Mouse (Mus musculus): Measurements from ENCODE around the gene 4931428F04Rik. TPM values are rescaled to one million over a fixed set of nuclear protein-coding genes. Genes with fewer than 3 reads are reported as not detected.

The 4931428F04Rik gene
- polyA plus RNA-seq, 1 experiment: 6.0 TPM

DNA sequence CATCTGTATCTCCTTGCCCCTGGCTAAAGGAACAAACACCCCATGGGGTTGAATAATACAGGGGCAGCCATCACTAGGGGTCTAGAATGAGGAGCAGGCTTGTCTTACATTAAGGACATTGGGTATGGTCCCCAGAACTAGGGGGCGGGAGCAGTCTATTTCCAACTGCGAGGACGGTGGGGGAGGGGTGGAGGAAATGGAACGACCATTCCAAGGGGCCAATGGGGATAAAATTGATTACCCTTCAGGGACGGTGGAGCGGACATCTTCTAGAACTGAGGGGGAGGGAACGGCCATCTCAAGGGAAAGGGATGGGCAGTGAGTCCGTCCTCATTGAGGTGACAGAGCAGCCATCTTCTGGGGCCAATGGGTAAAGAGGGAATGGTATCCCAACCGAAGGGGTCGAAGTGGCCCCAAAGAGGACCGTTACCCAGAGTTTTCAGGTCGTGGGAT, 36.0 kb upstream of the 4931428F04Rik start:
- peaks cover 5% of the 10 kb centered on the region for H3K4me1 ChIP-seq (ENCODE audit: control insufficient read depth, insufficient read depth, low read length)
- peak overlapping the region; percentile 63 for H3K4me3 ChIP-seq (replicated peaks; ENCODE audit: extremely low read depth, low read depth, low read length)
- no peak for TF ChIP-seq CTCF (IDR thresholded peaks at IDR 0.05; ENCODE audit: insufficient read depth, low read length)
- no peak for TF ChIP-seq POLR2A (IDR thresholded peaks at IDR 0.05; ENCODE audit: borderline replicate concordance, extremely low read depth, low read depth, low read length)
- DNase-seq: no peak
- under 1% methylated on average over 12 of the region's 12 CpGs for WGBS

DNA sequence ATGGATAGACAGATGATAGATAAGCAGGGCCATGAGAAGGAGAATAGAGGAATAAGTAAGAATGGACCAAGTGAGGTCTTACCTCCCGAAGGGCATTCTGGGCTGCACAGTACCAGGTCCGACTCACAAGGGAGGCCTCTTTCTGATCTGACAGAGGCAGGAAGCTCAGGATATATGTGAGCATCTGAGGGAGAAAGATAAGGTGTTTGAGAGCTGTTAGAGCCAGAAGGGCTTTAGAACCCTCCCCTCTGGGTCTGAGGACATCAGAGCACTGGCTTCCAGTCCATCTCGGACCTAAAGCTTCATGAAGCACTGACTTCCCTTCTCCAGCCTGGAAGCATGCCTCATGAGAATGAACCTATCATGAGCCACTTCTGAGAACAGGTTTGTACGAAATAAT, 33.5 kb upstream of the 4931428F04Rik start:
- WGBS: 73% methylated on average over 4 of the region's 4 CpGs
- TF ChIP-seq POLR2A (IDR thresholded peaks at IDR 0.05; ENCODE audit: borderline replicate concordance, extremely low read depth, low read depth, low read length): no peak
- TF ChIP-seq CTCF (IDR thresholded peaks at IDR 0.05; ENCODE audit: insufficient read depth, low read length): no peak
- DNase-seq: no peak
- Histone ChIP-seq H3K4me3 (replicated peaks; ENCODE audit: extremely low read depth, low read depth, low read length) (no peak overlapping the region), H3K4me1 (ENCODE audit: control insufficient read depth, insufficient read depth, low read length) (peaks cover 5% of the 10 kb centered on the region)

DNA sequence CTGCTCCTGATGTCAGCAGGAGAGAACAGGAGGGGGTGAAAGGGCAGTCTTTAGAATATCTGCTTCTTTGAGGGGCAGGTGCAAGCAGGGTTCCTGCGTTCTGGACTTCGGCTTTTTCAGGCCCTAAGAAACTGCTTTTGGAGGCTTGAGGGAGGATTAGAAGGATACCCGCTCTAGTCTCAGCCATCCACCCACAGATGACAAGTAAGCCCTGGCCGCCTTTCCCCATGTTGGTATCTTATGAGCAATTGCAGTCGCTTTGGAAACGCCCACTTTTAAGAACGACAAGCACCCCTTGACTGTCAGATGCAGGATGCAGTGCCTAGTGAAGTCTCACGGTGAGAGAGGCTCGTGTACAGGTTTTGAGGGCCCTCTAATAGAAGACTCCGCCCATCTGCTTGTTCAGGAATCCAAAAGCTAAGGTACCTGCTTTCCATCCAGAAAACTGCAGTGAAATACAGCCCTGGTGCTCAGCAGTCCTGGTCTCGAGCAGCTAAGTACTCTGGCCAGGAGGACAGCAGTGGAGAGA, 29.1 kb upstream of the 4931428F04Rik start:
- WGBS: 77% methylated on average over 11 of the region's 11 CpGs
- TF ChIP-seq CTCF (IDR thresholded peaks at IDR 0.05; ENCODE audit: insufficient read depth, low read length) (no peak), POLR2A (IDR thresholded peaks at IDR 0.05; ENCODE audit: borderline replicate concordance, extremely low read depth, low read depth, low read length) (no peak)
- peaks cover 4% of the 10 kb centered on the region; the same call in 1 of the 2 replicates for H3K4me1 ChIP-seq (ENCODE audit: control insufficient read depth, insufficient read depth, low read length)
- H3K4me3 ChIP-seq (replicated peaks; ENCODE audit: extremely low read depth, low read depth, low read length): no peak overlapping the region
- peak; percentile 45 for DNase-seq

DNA sequence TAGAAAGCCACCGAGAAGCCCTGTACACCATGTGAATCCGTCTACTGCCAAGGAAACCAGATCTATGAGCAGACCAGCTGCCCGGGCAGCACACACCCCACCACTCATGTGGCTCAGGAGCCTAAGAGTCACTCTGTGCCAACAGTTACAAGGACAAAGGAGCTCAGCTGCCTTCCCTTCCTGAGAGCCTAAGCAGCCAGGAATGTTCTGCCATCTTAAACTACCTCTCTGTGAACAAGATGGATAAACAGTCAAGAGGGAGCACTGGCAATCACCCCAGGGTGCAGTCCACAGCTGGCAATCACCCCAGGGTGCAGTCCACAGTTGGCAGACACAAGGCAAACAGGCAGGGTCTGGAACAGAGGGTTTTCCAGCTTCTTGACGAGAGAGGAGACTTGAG, 28.3 kb upstream of the 4931428F04Rik start:
- no peak overlapping the region for H3K4me3 ChIP-seq (replicated peaks; ENCODE audit: extremely low read depth, low read depth, low read length)
- 54% methylated on average over 4 of the region's 4 CpGs for WGBS
- DNase-seq: peak; percentile 72

DNA sequence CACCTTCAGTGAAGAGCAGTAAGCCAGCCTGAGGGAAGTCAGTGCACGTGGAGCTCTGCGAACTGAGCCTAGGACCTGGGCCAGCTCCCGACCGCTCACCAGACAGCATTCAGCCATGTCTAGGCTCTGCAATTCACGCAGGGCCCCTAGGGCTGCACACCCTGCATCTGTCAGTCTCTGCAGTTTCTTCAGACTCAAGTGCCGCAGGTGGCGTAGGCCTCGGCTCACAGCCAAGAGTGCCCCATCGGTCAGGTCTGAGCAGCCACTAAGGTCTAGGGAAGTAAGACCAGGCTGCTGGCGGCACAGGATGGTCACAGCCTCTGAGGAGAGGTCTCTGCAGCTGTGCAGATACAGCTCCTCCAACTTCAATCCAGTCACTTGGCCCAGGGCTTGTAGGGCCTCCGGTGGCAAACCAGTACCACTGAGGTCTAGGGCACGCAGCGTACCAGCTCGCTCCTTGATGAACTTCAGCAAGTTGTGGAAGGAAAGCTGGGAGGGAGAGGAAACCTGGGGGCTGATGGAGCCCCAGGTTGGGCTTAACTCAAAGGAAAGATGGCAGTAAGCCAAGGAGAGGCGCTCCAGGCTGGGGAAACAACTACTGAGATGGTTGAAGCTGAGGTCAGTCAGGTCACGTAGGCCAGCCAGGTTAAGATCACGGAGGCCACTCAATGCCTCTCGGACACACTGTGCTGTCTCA, 25.6 kb upstream of the 4931428F04Rik start:
- H3K4me1 ChIP-seq (ENCODE audit: control insufficient read depth, insufficient read depth, low read length): peaks cover 4% of the 10 kb centered on the region; the same call in 1 of the 2 replicates
- TF ChIP-seq POLR2A (IDR thresholded peaks at IDR 0.05; ENCODE audit: borderline replicate concordance, extremely low read depth, low read depth, low read length): no peak
- TF ChIP-seq CTCF (IDR thresholded peaks at IDR 0.05; ENCODE audit: insufficient read depth, low read length): no peak
- H3K4me3 ChIP-seq (replicated peaks; ENCODE audit: extremely low read depth, low read depth, low read length): no peak overlapping the region
- no peak for DNase-seq
- 79% methylated on average over 18 of the region's 18 CpGs for WGBS

More for the DNA sequence above, 28.3 kb upstream of the 4931428F04Rik start:
- peaks cover 4% of the 10 kb centered on the region; the same call in 1 of the 2 replicates for H3K4me1 ChIP-seq (ENCODE audit: control insufficient read depth, insufficient read depth, low read length)
- no peak for TF ChIP-seq CTCF (IDR thresholded peaks at IDR 0.05; ENCODE audit: insufficient read depth, low read length)
- peak; percentile 26; the same call in 1 of the 2 replicates for TF ChIP-seq POLR2A (IDR thresholded peaks at IDR 0.05; ENCODE audit: borderline replicate concordance, extremely low read depth, low read depth, low read length)

DNA sequence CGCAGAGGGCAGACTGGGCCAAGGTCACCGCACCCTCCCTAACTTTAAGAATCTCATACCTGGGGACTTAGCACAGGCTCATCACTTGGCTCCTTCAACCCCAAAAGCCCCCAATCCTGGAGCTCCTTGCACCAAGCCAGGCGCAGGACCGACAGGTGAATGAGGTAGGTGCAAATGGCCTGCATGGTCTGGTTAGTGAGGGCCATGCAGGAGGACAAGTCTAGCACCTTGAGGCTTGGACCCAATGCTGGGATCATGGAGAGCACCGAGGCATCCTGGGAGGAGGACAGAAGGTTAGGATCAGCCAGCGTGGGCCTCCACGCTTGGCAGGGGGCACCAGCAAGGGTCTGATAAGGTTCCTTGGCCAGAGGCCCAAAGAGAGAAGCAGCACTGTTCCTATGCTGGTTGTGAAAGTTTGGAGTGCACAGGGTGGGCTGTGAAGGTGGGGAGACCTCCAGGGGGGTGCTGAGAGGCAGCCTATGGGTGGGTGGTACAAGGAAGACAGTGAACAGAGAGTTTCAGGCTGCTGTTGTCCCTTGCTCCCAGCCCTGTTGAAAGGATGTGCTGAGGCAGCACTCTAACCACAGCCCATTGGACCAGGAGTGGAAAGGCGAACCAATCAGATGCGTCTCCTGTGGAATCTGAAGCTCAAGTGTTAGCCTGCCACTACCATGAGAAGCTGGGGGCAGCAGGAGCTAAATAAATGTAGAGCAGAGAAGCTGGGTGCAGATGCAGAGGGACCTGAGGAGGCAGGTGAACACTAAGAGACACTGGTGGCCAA, 24.1 kb upstream of the 4931428F04Rik start:
- no peak for TF ChIP-seq POLR2A (IDR thresholded peaks at IDR 0.05; ENCODE audit: borderline replicate concordance, extremely low read depth, low read depth, low read length)
- no peak for TF ChIP-seq CTCF (IDR thresholded peaks at IDR 0.05; ENCODE audit: insufficient read depth, low read length)
- Histone ChIP-seq H3K4me3 (replicated peaks; ENCODE audit: extremely low read depth, low read depth, low read length) (no peak overlapping the region), H3K4me1 (ENCODE audit: control insufficient read depth, insufficient read depth, low read length) (peaks cover 4% of the 10 kb centered on the region; the same call in 1 of the 2 replicates)
- DNase-seq: no peak
- 81% methylated on average over 9 of the region's 9 CpGs for WGBS

DNA sequence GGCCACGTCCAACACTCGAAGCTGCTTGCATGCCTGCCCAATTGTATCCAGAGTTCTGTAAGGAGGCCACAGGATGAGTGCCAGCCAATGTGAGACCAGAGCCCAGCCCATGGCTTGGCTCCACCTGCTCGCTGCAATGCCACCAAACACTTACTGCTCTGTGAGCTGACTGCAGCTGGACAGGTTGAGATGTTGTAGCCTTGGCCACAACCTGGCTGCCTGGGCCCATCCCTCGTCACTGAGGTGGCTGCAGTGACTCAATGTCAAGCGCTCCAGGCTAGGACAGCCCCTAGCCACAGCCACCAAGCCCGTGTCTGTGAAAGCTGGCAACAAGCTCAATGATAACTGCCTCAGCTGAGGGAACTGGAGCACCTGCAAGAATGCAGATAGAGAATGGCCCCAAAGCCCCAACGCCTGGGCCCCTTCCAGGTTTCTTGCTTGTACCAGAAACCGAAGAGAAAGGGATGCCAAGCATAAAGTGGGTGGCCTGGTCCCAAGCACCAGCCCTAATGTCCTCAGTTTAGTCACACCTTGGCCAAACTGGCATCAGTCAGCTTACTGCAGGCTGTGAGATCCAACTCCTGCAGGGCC, 23.3 kb upstream of the 4931428F04Rik start:
- 77% methylated on average over 8 of the region's 8 CpGs for WGBS
- peaks cover 4% of the 10 kb centered on the region; the same call in 1 of the 2 replicates for H3K4me1 ChIP-seq (ENCODE audit: control insufficient read depth, insufficient read depth, low read length)
- no peak for DNase-seq
- H3K4me3 ChIP-seq (replicated peaks; ENCODE audit: extremely low read depth, low read depth, low read length): no peak overlapping the region
- no peak for TF ChIP-seq CTCF (IDR thresholded peaks at IDR 0.05; ENCODE audit: insufficient read depth, low read length)
- no peak for TF ChIP-seq POLR2A (IDR thresholded peaks at IDR 0.05; ENCODE audit: borderline replicate concordance, extremely low read depth, low read depth, low read length)

DNA sequence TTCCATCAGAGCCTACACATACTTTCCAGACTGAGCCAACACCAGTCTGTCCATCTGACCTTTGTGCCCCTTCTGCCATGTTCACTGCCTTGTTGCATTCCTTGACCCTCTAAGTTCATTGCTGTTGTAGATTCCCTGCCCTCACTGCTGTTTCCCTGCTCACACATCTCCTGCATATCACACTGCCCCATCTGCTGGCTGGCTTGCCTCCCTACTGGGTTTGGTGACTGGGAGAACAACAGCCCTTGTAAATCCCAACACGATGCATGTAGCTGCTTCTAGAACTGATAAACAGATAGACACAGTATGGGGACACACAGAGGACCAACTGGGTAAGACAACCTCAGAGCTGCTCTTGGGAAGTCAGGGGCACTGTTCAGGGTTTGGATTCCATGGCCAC, 22.1 kb upstream of the 4931428F04Rik start:
- 83% methylated on average over 1 of the region's 1 CpGs for WGBS
- Histone ChIP-seq H3K4me3 (replicated peaks; ENCODE audit: extremely low read depth, low read depth, low read length) (no peak overlapping the region), H3K4me1 (ENCODE audit: control insufficient read depth, insufficient read depth, low read length) (peaks cover 4% of the 10 kb centered on the region; the same call in 1 of the 2 replicates)
- TF ChIP-seq CTCF (IDR thresholded peaks at IDR 0.05; ENCODE audit: insufficient read depth, low read length): no peak
- no peak for TF ChIP-seq POLR2A (IDR thresholded peaks at IDR 0.05; ENCODE audit: borderline replicate concordance, extremely low read depth, low read depth, low read length)
- no peak for DNase-seq

DNA sequence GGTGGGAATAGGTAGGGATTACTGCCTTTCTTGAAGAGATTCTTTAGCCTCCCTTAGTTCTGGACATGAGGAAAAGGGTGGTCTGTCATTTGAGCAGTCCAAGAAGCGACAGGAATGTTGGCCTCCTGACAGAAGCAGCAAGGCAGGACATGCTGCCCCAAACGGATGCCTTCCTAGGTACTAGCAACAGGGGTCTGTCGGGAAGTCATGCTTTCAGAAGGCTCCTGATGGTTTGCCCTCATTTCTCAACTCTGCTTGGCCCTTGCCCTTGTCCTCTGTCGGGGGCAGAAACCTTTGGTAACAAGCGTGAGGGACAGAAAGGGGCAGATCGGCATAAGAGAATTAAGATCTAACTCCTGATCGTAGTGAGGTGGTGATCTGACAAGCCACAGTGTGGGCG, 20.5 kb upstream of the 4931428F04Rik start:
- WGBS: 85% methylated on average over 8 of the region's 8 CpGs
- no peak for DNase-seq
- TF ChIP-seq CTCF (IDR thresholded peaks at IDR 0.05; ENCODE audit: insufficient read depth, low read length) (no peak), POLR2A (IDR thresholded peaks at IDR 0.05; ENCODE audit: borderline replicate concordance, extremely low read depth, low read depth, low read length) (no peak)
- Histone ChIP-seq H3K4me3 (replicated peaks; ENCODE audit: extremely low read depth, low read depth, low read length) (no peak overlapping the region), H3K4me1 (ENCODE audit: control insufficient read depth, insufficient read depth, low read length) (no peaks in the 10 kb centered on the region; the same call in 1 of the 2 replicates)
